Mouse (Mus musculus) retina, postnatal 1 day (tissue): ENCODE measurements around the gene Ncr1.
"Not testable (repeated sequence)": the region's sequence is repeated elsewhere in the genome, so short reads cannot be mapped to it uniquely, and the experiment has no call there.

Experiments
- DNase-seq: peaks from one replicate; pipeline ENCODE4 v3.0.0-alpha.2; 2012

Gene Ncr1

DNA sequence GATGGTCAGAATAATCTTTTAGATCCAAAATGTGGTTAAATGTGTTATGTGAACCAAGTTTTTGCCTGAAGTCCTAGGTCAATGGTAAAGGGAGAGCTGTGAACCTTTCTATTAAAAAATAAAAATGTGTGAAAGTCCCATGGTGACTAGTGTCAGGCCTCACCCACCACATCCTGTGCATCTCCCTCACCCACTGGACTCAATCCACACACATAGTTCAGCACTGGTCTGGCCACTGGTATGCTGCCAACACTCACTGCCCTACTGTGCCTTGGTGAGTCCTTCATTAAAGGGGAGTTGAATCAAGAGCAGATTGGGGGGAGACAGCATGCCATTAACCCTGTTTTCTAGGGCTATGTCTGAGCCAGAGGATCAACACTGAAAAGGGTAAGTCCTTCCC, at the start of gene Ncr1:
Gene Ncr1, plus strand, starts transcription at position 216 of the 400 bp plus-strand sequence.
- no peak for DNase-seq

GRCm38 (mm10) chr7:4292638-4293037, 44.9 kb upstream of the Ncr1 start:
- no peak for DNase-seq

- peak; percentile 4 for DNase-seq
Observed at GRCm38 (mm10) chr7:4297189-4297588, 40.3 kb upstream of the Ncr1 start.

GRCm38 (mm10) chr7:4300166-4300565, 37.4 kb upstream of the Ncr1 start:
- DNase-seq = no peak

- no peak for DNase-seq
Observed at GRCm38 (mm10) chr7:4303457-4303856, 34.1 kb upstream of the Ncr1 start.

- DNase-seq = not testable (repeated sequence)
Observed at GRCm38 (mm10) chr7:4313109-4313508, 24.4 kb upstream of the Ncr1 start.

- not testable (repeated sequence) for DNase-seq
Observed at GRCm38 (mm10) chr7:4313531-4313930, 24.0 kb upstream of the Ncr1 start.

DNA sequence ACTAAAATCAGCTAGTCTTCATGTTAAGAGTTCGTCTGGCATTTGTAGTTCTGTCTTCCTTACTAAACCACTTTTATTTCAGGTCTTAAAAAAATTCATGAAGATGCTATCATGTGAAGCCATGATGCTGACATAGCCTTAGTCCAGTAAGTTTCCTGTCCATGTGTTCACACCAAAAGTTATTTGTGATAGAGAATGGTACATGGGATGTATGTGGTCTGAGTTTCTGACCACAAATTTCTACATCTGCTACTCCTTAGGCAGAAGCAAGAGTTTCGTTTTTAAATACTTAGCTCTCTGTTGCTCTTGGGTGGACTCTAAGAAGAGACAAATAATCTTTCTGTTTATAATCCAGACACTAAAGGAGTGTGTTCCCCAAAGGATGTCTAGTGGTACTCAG, 14.2 kb upstream of the Ncr1 start:
- DNase-seq = no peak

DNA sequence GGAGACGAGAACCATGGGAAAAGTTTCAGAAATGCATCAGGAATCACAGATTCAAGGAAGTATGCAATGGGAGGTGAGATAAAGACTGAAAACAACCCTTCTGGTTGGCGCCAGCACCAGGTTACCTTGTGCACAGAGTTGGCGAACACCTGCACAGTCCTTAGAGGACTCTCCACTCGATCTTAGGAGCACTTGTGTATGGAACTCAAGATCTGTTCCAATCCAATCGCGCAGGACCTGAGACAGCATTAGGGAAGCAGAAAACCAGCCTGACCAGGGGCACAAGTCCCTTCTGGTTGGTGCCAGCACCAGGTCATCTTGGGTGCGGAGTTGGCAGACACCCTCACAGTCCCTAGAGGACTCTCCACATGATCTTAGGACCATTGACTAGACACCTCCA, 36.0 kb downstream of the Ncr1 start:
- no peak for DNase-seq
